Mouse (Mus musculus) lung, adult 2 months (tissue): ENCODE data around the gene Pde4b.

Source experiments
- CTCF ChIP-seq: fragments of 200-500 bp; IDR thresholded peaks from 2 replicates; pipeline ENCODE4 v1.5.1; 2011; ENCODE audit warnings: mild to moderate bottlenecking, low read length, control low read depth; ENCODE audit not compliant: insufficient read depth
- POLR2A ChIP-seq: fragments of 200-500 bp; IDR thresholded peaks from 2 replicates; pipeline ENCODE4 v1.6.1; 2011; ENCODE audit warnings: low read depth, mild to moderate bottlenecking, control low read depth, low read length, borderline replicate concordance; ENCODE audit errors: extremely low read depth

DNA sequence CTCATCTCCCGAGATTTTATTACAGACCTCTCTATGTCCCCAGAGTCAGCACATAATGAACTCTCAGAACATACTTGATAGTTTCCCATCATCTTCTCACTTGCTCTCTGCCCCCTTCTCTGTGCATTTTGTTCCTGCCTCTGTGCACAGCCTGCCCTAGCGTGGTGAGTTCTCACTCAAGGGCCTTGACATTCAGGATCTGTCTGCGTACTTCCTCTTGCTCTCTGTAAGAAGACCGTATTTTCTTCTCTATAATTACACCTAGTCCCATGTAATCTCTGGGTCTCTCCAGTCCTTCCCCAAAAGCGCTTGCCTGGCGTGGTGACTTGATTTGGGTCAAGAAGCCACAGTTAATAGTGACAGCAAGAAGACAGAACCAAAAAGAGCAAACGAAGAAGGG lies 568.0 kb downstream of the Pde4b start:
- no peak for TF ChIP-seq POLR2A
- TF ChIP-seq CTCF = no peak
